Mouse (Mus musculus) liver, embryonic 16.5 days (tissue): ENCODE results near the gene Gm17617. TPM values are rescaled to one million over a fixed set of nuclear protein-coding genes. Genes with fewer than 3 reads are reported as not detected.

Experiments used
- ATAC-seq: fragments of 200-750 bp; cut with Nextera tagmentation; 2 replicates; pipeline ENCODE4 v1.8.0; 2017; ENCODE audit warnings: low read depth, mild to moderate bottlenecking, moderate number of reproducible peaks, moderate library complexity
- H3K27ac ChIP-seq: fragments of 300-500 bp; sonication (generic); 2 replicates; pipeline ENCODE4 v1.5.1; 2014; ENCODE audit warnings: mild to moderate bottlenecking, low read length
- H3K27me3 ChIP-seq: fragments of 300-500 bp; sonication (generic); 2 replicates; pipeline ENCODE4 v1.6.1; 2014; ENCODE audit warnings: low read depth, low read length, mixed read lengths; ENCODE audit not compliant: control insufficient read depth, insufficient read depth
- H3K36me3 ChIP-seq: fragments of 300-500 bp; sonication (generic); 2 replicates; pipeline ENCODE4 v1.6.1; 2014; ENCODE audit warnings: mild to moderate bottlenecking; ENCODE audit not compliant: control insufficient read depth, insufficient read depth
- H3K4me1 ChIP-seq: fragments of 300-500 bp; sonication (generic); 2 replicates; pipeline ENCODE4 v1.6.1; 2014; ENCODE audit warnings: low read depth, low read length, mixed read lengths; ENCODE audit not compliant: control insufficient read depth
- H3K4me2 ChIP-seq: fragments of 300-500 bp; sonication (generic); 2 replicates; pipeline ENCODE4 v1.6.1; 2014; ENCODE audit warnings: low read depth, low read length, mixed read lengths
- H3K4me3 ChIP-seq: fragments of 300-500 bp; sonication (generic); 2 replicates; pipeline ENCODE4 v1.5.1; 2014; ENCODE audit warnings: low read depth, mild to moderate bottlenecking, low read length
- H3K9ac ChIP-seq: fragments of 300-500 bp; sonication (generic); 2 replicates; pipeline ENCODE4 v1.6.1; 2014; ENCODE audit warnings: low read depth, low read length
- H3K9me3 ChIP-seq: fragments of 300-500 bp; sonication (generic); replicated peaks from 2 replicates; pipeline ENCODE4 v1.6.1; 2016; ENCODE audit warnings: low read length; ENCODE audit not compliant: control insufficient read depth
- WGBS: fragments of 180-500 bp; shearing (Covaris S2); extraction: QIAGEN DNeasy Blood & Tissue Kit; methylation state at CpG from one replicate; pipeline ENCODE4 v1.1.7; 2014; ENCODE audit not compliant: insufficient replicate concordance; 5-methylcytosine and 5-hydroxymethylcytosine counted together
- polyA plus RNA-seq: library from polyadenylated mRNA; unstranded; fragments of >200 nt; fragmentation: Nextera tagmentation; extraction: Ambion mirVana; gene quantifications from 2 replicates; pipeline ENCODE4 v1.2.1, GENCODE M21; 2015

Gm17617 gene
- polyA plus RNA-seq, 1 experiment from 2014 or later, result not detected

DNA sequence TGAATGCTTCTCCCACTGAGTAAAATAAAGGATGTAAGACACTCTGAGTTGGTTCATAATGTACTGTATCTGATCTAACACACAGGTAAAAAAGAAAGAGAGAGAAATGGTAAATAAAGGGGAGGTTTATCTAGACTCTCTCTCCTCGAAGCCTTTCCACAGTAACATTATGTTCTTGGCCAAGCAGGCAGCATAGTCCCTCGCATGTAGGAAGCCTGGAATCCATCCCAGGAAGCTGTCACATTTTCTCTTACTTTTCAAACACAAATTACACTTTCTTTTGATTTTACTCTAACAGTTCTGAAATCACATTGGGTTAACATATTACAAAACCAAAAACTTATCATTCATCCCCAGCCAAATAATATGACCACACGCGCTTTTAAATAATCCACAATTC, 40.8 kb downstream of the Gm17617 start:
- WGBS, result 86% methylated on average over 4 of the region's 4 CpGs
- Histone ChIP-seq H3K9me3 (no peaks in the 10 kb centered on the region), H3K36me3 (peaks cover 6% of the 10 kb centered on the region), H3K4me3 (no peak overlapping the region), H3K9ac (no peak overlapping the region), H3K27me3 (no peaks in the 10 kb centered on the region), H3K4me2 (no peak overlapping the region), H3K27ac (no peak overlapping the region), H3K4me1 (no peaks in the 10 kb centered on the region)
- ATAC-seq, result no peak

Other genes with a start within 250 kb of the Gm17617 start
- 0.29 and 0.66 TPM in 2 replicates for gene Unc5a, start 184.1 kb downstream of the Gm17617 start, polyA plus RNA-seq
- 7.0 and 8.3 TPM in 2 replicates for gene Hk3, start 112.2 kb downstream of the Gm17617 start, polyA plus RNA-seq
- 13.9 and 14.3 TPM in 2 replicates for gene Uimc1, start 33.2 kb downstream of the Gm17617 start, polyA plus RNA-seq
- gene Zfp346, start 28.2 kb downstream of the Gm17617 start, polyA plus RNA-seq, result 6.7 and 6.9 TPM in 2 replicates
- gene Fgfr4, start 19.1 kb upstream of the Gm17617 start, polyA plus RNA-seq, result 6.1 and 6.9 TPM in 2 replicates
- gene Nsd1, start 76.2 kb upstream of the Gm17617 start, polyA plus RNA-seq, result 12.2 and 13.0 TPM in 2 replicates
- gene Prelid1, start 187.0 kb upstream of the Gm17617 start, polyA plus RNA-seq, result 202 and 206 TPM in 2 replicates
- 42.2 and 50.1 TPM in 2 replicates for gene Rab24, start 188.4 kb upstream of the Gm17617 start, polyA plus RNA-seq
- 24.0 and 28.7 TPM in 2 replicates for gene Mxd3, start 196.3 kb upstream of the Gm17617 start, polyA plus RNA-seq
- gene Lman2, start 229.2 kb upstream of the Gm17617 start, polyA plus RNA-seq, result 53.3 and 55.5 TPM in 2 replicates
- 2.8 and 3.2 TPM in 2 replicates for gene Rgs14, start 236.2 kb upstream of the Gm17617 start, polyA plus RNA-seq